Mouse (Mus musculus) layer of hippocampus, postnatal 10 days (tissue): ENCODE results near the gene Efcab2. TPM values are rescaled to one million over a fixed set of nuclear protein-coding genes. Genes with fewer than 3 reads are reported as not detected.
"Not testable (repeated sequence)": the region's sequence is repeated elsewhere in the genome, so short reads cannot be mapped to it uniquely, and the experiment has no call there.

Experiments
- DNase-seq, 2 experiments: peaks; one replicate each; pipeline ENCODE4 v3.0.0; 2021; ENCODE audit warnings: low spot score in 2 of 2
- total RNA-seq, 2 experiments: library from RNA; stranded (reverse); gene quantifications; 2 replicates each; pipeline ENCODE4 v1.2.3; 2021

Efcab2 gene
- total RNA-seq, 2 experiments from 2014 or later, result 10.6 to 11.1 TPM

GRCm38 (mm10) chr1:178400652-178401051 is 5.2 kb upstream of the Efcab2 start:
- no peak for DNase-seq

- DNase-seq, result no peak
Observed at GRCm38 (mm10) chr1:178401960-178402359, 3.9 kb upstream of the Efcab2 start.

- DNase-seq, result peak; percentile 70 to 77
Observed at GRCm38 (mm10) chr1:178405445-178405911, 407 bp upstream of the Efcab2 start.

GRCm38 (mm10) chr1:178406765-178407645 is 1.1 kb downstream of the Efcab2 start:
- DNase-seq, result peak in 1 of 2 experiments; percentile 12

GRCm38 (mm10) chr1:178407651-178408050 is 1.8 kb downstream of the Efcab2 start:
- DNase-seq, result no peak

GRCm38 (mm10) chr1:178408901-178409361 is 3.0 kb downstream of the Efcab2 start:
- DNase-seq, result no peak

GRCm38 (mm10) chr1:178413367-178413766 is 7.5 kb downstream of the Efcab2 start:
- DNase-seq, result not testable (repeated sequence)

- no peak for DNase-seq
Observed at GRCm38 (mm10) chr1:178419608-178420007, 13.7 kb downstream of the Efcab2 start.

- no peak for DNase-seq
Observed at GRCm38 (mm10) chr1:178423662-178424061, 17.8 kb downstream of the Efcab2 start.

GRCm38 (mm10) chr1:178431619-178432444 is 25.9 kb downstream of the Efcab2 start:
- no peak for DNase-seq

- no peak for DNase-seq
Observed at GRCm38 (mm10) chr1:178433619-178434018, 27.7 kb downstream of the Efcab2 start.

- no peak for DNase-seq
Observed at GRCm38 (mm10) chr1:178444407-178444806, 38.5 kb downstream of the Efcab2 start.

GRCm38 (mm10) chr1:178447036-178447435 is 41.2 kb downstream of the Efcab2 start:
- no peak for DNase-seq

GRCm38 (mm10) chr1:178448271-178448744 is 42.4 kb downstream of the Efcab2 start:
- no peak for DNase-seq

- peak; percentile 78 for DNase-seq
Observed at GRCm38 (mm10) chr1:178449172-178449571, 43.3 kb downstream of the Efcab2 start.

GRCm38 (mm10) chr1:178449933-178450332 is 44.0 kb downstream of the Efcab2 start:
- DNase-seq, result no peak

- DNase-seq, result peak; percentile 19 to 46
Observed at GRCm38 (mm10) chr1:178454125-178454524, 48.2 kb downstream of the Efcab2 start.

GRCm38 (mm10) chr1:178455120-178455519 is 49.2 kb downstream of the Efcab2 start:
- no peak for DNase-seq

GRCm38 (mm10) chr1:178458029-178458428 is 52.1 kb downstream of the Efcab2 start:
- DNase-seq, result no peak

- DNase-seq, result peak; percentile 90
Observed at GRCm38 (mm10) chr1:178463712-178464111, 57.8 kb downstream of the Efcab2 start.

GRCm38 (mm10) chr1:178464140-178464539 is 58.3 kb downstream of the Efcab2 start:
- DNase-seq, result no peak

GRCm38 (mm10) chr1:178467594-178467993 is 61.7 kb downstream of the Efcab2 start:
- DNase-seq, result no peak
